Mouse (Mus musculus): ENCODE results near the gene Fam57b.

DNA sequence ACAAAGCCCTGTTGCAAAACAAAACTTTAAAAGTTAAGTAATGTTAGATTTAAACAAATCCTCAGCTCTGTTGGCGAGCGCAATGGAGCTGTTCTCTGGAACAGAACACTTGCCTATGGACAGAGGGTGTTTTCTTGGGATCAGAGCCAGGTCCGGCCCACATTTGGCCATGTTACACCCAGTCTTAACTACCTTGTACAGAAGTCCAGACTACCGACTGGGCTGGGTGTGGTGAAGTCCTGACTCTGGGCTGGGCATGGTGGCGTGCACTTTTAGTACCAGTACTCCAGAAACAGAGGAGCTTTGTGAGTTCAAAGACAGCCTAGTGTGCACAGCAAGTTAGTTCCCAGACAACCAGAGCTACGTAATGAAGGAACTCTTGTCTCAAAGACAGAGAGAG, 9.5 kb downstream of the Fam57b start:
- TF ChIP-seq CTCF (IDR thresholded peaks at IDR 0.05; ENCODE audit: extremely low read depth, insufficient read depth, insufficient read length, insufficient replicate concordance) (no peak), POLR2A (IDR thresholded peaks at IDR 0.05; ENCODE audit: low read depth, low read length) (no peak)

Measured in spleen, adult 2 months (tissue).